Mouse (Mus musculus) brain, adult 2 months (tissue): ENCODE data around the gene Mpp4.
A peak's percentile ranks its signal among the peaks of the same experiment; 100 is the strongest.

Source experiments
- DNase-seq: peaks from one replicate; pipeline ENCODE4 v3.0.0; 2011; ENCODE audit warnings: low read depth, low spot score

Mpp4 gene

GRCm38 (mm10) chr1:59163030-59163461 lies at the start of gene Mpp4:
Gene Mpp4 (minus strand): TSS chr1:59163389.
- DNase-seq = peak; percentile 95

GRCm38 (mm10) chr1:59212951-59213350 lies 49.8 kb upstream of the Mpp4 start:
- DNase-seq = no peak

GRCm38 (mm10) chr1:59212076-59212779 lies 49.0 kb upstream of the Mpp4 start:
- no peak for DNase-seq

DNA sequence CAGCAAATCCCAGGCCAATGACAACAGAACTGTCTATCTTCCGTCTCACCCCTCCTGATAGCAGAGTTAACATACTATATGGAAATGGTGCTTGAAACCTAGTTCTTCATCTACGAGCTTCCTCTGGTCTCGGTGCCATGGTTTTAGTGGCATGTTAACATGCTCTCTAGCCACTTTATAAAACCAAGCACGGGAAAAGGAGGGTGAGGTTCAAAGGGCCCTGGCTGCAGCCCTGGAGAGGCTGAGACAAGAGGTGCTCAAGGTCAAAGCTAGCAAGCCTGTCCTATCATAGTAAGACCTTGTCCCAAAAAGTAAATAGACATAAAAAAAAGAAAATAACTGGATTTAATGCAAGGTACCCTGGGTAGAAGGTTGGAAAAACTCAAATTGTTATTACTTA lies 48.5 kb upstream of the Mpp4 start:
- no peak for DNase-seq

GRCm38 (mm10) chr1:59208331-59208730 lies 45.1 kb upstream of the Mpp4 start:
- DNase-seq = no peak

DNA sequence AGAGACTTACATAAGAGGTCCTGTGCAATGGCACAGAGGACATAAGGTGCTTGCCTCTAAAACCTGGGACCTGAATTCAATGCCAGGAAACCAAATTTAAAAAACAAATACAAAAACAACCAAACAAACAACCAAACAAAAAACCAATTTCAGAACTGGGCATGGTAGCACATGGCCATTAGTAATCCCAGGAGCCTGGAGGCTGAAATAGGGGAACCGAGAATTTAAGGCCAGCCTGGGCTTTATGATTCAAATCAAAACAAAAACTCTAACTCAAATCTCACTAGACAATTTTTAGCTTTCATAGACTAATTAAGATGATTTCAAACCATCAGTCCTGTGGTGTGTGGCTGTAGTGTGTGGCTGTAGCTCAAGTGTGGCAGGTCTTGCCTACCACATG lies 41.3 kb upstream of the Mpp4 start:
- no peak for DNase-seq

- DNase-seq = peak; percentile 33
These were observed 39.2 kb upstream of the Mpp4 start for GRCm38 (mm10) chr1:59202367-59202766.

- DNase-seq = no peak
These were observed 38.4 kb upstream of the Mpp4 start for GRCm38 (mm10) chr1:59201561-59201960.

- DNase-seq = no peak
These were observed 37.8 kb upstream of the Mpp4 start for GRCm38 (mm10) chr1:59200960-59201359.

DNA sequence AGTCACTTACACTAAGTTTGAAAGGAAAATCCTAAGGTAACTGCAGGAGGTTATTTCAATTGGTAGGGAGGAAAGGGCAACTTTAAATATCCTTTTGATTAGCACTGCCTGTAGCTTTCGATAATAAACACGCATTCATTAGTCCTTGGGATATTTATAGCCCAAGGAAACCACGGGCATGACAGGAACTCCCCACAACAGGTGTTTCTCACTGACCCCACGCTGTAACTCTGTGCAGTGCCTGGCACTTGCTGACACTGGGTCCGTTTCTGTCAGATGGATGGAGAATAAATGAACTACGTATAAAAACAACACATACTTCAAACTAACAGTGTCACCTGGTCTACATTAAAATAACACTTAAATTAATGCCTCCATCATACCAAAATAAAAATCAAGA lies 31.8 kb upstream of the Mpp4 start:
- no peak for DNase-seq

DNA sequence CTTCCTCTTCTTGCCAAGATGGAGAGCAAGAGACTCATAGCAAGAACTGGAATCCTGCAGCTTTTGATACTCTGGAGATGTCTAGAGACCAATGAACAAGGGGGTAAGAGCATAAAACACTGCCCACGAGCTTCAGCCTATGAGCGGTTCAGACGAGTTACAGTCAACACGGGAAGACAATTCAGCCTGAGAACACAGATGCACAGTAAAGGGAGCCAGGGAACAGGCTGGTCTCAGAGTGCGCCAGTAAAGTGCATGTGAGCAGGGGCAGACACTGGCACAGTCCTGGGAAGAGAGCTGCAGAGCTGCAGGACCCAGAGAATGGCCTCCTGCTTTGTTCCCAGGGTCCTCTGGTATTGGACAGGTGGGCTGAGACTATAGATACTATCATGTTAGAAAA lies 24.6 kb upstream of the Mpp4 start:
- peak; percentile 23 for DNase-seq

- no peak for DNase-seq
These were observed 23.1 kb upstream of the Mpp4 start for GRCm38 (mm10) chr1:59186317-59186716.

DNA sequence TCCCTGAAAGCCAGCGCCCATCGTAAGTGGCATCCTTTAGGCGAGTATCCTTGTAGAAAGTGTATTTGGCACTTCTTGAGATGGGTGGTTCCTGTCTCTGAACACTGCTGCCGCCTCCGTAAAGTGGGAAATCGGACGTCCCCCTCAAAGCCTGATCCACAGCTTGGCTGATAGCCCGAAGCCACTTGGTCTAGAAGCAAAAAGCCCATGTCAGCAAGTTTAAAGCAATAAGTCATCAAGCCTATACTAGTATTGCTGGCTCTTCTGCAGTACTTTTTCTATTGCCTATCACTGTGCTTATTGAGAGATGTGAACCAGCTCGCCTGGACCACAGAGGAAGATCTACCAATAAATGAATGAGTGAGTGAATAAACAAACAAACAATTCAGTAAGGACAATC lies 22.2 kb upstream of the Mpp4 start:
- DNase-seq = no peak

DNA sequence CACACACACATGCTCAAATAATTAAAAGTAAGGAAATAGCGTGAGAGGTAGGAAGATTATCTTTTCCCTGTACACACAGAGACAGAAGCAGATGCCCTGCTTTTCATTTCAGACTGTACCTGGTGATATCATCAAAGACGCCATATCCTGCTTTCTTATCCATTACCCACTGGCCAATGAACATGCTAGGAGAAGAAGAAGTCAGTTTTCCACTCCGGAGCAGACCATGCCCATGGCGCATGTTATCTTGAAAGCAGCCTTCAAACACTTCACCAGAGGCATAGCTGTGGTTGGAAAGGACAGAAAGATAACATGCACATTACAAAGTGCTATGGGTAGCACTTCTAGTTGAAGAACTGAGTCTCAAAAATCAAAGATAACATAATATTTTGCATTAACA lies 19.9 kb upstream of the Mpp4 start:
- no peak for DNase-seq

DNA sequence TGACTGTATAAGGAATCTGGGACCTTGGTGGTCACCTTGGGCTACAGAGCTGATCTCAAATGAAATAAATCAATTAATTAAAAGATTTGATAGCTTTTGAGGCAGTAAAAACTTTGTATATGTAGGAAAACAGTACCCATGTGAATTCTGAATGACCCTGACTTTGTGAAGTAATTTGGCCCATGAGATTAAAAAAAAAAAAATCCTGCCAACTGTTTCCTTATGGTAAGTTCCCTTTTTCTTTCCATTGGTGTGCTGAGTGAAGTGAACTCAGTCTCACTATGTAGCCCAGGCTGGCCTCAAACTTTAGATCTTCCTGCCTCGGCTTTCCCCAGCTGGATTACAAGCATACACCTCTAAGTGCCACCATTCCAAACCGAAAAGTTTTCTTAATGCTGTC lies 19.2 kb upstream of the Mpp4 start:
- DNase-seq = no peak

DNA sequence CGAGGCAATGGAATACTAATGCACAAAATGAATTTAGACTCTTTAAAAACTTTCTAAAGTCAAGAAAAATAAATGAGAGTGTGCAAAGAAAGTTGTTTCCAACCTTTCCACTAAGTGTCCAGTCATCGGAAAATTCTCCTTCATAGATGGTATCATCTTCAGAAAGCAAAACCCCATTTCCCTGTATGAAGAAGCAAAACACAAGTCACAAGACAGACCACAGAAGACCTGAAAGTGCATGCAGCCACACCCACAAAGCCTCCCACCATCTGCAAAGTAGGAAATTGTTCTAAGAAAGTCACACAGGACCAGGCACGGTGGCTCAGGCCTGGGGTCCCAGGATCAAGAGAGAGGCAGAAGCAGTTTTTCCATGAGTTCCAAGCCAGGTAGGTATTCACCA lies 16.8 kb upstream of the Mpp4 start:
- no peak for DNase-seq

GRCm38 (mm10) chr1:59178401-59178800 lies 15.2 kb upstream of the Mpp4 start:
- no peak for DNase-seq

DNA sequence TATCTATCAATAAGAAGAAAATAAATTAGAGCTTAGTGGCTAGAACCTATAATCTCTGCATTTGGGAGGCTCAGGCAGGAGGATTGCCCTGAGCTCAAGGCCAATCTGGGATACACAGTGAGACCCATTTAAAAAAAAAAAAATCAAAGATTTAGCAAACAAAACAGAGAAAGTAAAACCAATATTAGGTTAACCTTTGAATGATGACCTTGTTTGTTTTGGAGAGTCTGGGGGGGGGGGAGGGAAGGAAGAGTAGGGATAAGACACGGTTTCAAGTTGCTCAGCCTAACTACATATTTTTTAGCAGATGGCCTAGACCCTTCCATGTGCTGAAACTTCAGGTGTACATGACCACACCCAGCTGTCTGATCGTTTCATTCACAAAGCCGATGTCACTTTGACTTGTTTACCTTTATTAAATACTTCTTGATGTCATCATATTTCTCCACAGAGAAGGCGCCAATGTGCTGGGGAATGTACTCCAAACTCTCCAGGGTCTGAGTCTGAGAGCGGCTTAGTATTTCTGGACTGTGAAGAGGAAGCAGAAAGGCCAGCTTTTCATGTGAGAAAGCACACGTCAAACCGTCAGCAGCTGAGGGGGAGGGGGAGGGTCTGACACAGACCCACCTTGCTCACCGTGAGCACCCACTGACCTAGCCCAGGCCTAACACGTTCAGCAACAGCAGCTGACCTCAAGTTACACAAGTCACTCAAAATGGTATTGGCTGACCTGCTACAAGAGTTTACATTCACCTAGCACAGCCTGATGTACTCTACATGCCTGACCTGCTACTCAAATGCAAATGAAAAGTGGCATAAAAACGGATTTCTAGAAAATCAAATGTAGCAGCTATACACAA lies 11.6 kb upstream of the Mpp4 start:
- DNase-seq = no peak

DNA sequence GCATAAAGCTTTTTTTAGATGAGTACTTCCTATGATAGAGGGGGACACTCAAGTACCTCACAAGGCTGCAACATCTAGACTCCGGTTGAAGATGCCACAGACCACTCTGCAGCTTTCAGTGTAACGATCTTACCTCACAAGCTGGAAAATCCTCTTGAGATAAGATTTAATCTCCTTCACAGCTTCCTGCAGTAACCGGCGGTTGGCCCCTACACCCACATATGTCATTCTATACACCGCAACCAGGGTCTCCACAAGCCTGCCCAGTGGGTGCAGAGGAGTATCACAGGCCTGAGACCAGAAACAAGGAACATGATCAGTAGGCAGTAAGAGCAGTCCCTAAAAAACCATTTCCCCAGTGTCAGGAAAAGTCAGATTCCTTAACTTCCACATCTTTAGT lies 9.8 kb upstream of the Mpp4 start:
- no peak for DNase-seq

DNA sequence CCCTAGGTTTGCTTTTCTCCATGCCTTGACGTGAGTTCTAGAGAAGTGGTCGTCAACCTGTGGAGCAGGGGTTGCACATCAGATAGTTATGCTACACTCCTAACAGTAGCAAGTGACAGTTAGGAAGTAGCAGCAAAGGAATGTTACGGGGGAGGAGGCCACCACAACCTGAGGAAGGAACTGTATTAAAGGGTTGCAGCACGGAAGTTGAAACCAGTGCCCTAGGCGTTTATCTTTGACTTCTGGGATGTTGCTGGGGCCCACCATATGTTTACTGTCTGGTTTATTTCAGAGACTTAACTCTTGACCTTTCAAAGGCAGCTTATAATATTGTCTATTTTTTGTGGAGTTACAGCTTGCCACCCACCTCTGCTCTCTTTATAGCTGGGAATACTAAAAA lies 8.7 kb upstream of the Mpp4 start:
- no peak for DNase-seq

GRCm38 (mm10) chr1:59170290-59170689 lies 7.1 kb upstream of the Mpp4 start:
- peak; percentile 30 for DNase-seq

DNA sequence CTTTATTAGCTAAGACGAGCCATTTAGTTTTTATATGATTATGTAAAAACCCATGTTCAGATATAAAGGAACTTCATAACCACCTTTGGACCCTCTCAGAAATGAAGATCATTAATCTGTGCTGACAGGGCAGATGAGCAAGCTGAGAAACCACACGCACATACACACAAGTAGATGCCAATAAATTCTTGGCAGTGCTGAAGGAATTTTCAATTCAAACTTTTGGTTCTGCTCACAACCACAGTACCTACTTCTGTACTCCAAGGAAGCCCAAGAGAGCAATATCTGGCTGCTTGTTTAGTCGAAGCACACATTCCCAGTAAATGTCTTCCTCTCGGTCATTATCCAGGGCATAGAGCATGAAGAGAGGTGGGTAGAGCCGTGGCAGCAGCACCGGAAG lies 6.4 kb upstream of the Mpp4 start:
- no peak for DNase-seq

- DNase-seq = no peak
These were observed 5.4 kb upstream of the Mpp4 start for GRCm38 (mm10) chr1:59168556-59168955.
